Mouse (Mus musculus): ENCODE data around the gene Clec16a. TPM values are rescaled to one million over a fixed set of nuclear protein-coding genes. Genes with fewer than 3 reads are reported as not detected.

The Clec16a gene
- polyA plus RNA-seq, 1 experiment from 2014 or later, result 32.3 TPM

GRCm38 (mm10) chr16:10525610-10525980 is 19.5 kb upstream of the Clec16a start:
- Histone ChIP-seq H3K4me1 (ENCODE audit: control insufficient read depth, insufficient read depth, low read length) (no peaks in the 10 kb centered on the region), H3K4me3 (ENCODE audit: low read depth, low read length) (no peak overlapping the region), H3K4me2 (ENCODE audit: low read depth, severe bottlenecking) (no peak overlapping the region), H3K9me3 (ENCODE audit: control insufficient read depth, low read length) (no peaks in the 10 kb centered on the region), H3K36me3 (ENCODE audit: control insufficient read depth, insufficient read depth, low read length) (no peaks in the 10 kb centered on the region; the same call in 1 of the 2 replicates), H3K27ac (replicated peaks; ENCODE audit: low read depth, low read length) (no peak overlapping the region), H3K27me3 (ENCODE audit: control insufficient read depth, insufficient read depth, low read length) (no peaks in the 10 kb centered on the region), H3K9ac (ENCODE audit: low read length) (no peak overlapping the region)
- DNase-seq (ENCODE audit: low spot score) (no peak), ATAC-seq (ENCODE audit: insufficient number of reproducible peaks, low FRiP score, low TSS enrichment, low read depth) (no peak)
- WGBS, result 69% methylated on average over 2 of the region's 2 CpGs

GRCm38 (mm10) chr16:10527046-10527644 is 18.0 kb upstream of the Clec16a start:
- Histone ChIP-seq H3K36me3 (ENCODE audit: control insufficient read depth, insufficient read depth, low read length) (no peaks in the 10 kb centered on the region; the same call in 1 of the 2 replicates), H3K4me3 (ENCODE audit: low read depth, low read length) (no peak overlapping the region), H3K27ac (replicated peaks; ENCODE audit: low read depth, low read length) (no peak overlapping the region; the same call in 1 of the 2 replicates), H3K9me3 (ENCODE audit: control insufficient read depth, low read length) (no peaks in the 10 kb centered on the region), H3K4me2 (ENCODE audit: low read depth, severe bottlenecking) (no peak overlapping the region), H3K9ac (ENCODE audit: low read length) (no peak overlapping the region), H3K4me1 (ENCODE audit: control insufficient read depth, insufficient read depth, low read length) (no peaks in the 10 kb centered on the region), H3K27me3 (ENCODE audit: control insufficient read depth, insufficient read depth, low read length) (no peaks in the 10 kb centered on the region)
- WGBS, result 84% methylated on average over 6 of the region's 6 CpGs
- no peak for ATAC-seq (ENCODE audit: insufficient number of reproducible peaks, low FRiP score, low TSS enrichment, low read depth)
- DNase-seq (ENCODE audit: low spot score), result no peak

DNA sequence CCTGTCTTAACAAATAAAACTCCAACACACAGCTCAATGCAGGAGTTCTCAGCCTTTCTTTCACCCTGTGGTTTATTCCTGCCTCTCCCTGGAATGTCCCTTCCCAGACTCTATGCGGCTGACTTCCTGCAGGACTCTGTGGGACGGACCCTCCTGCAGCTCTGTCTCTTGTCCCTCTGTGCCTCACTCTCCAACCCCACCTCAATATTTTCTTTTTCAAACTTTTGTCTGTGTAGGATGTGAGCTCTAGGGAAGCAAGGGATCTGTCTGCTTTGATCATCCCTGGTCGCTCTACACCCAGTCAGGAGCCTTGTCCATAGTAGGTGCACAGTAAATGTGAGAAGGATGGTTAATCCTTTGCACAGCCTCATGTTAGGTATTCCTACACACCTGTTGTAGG is 16.8 kb upstream of the Clec16a start:
- H3K36me3 ChIP-seq (ENCODE audit: control insufficient read depth, insufficient read depth, low read length), result no peaks in the 10 kb centered on the region; the same call in 1 of the 2 replicates
- no peak overlapping the region; the same call in 1 of the 2 replicates for H3K4me2 ChIP-seq (ENCODE audit: low read depth, severe bottlenecking)
- no peak overlapping the region for H3K9ac ChIP-seq (ENCODE audit: low read length)
- no peak overlapping the region for H3K27ac ChIP-seq (replicated peaks; ENCODE audit: low read depth, low read length)
- no peaks in the 10 kb centered on the region for H3K4me1 ChIP-seq (ENCODE audit: control insufficient read depth, insufficient read depth, low read length)
- no peak overlapping the region for H3K4me3 ChIP-seq (ENCODE audit: low read depth, low read length)
- 76% methylated on average over 3 of the region's 3 CpGs for WGBS
- no peaks in the 10 kb centered on the region for H3K9me3 ChIP-seq (ENCODE audit: control insufficient read depth, low read length)
- DNase-seq (ENCODE audit: low spot score) (no peak), ATAC-seq (ENCODE audit: insufficient number of reproducible peaks, low FRiP score, low TSS enrichment, low read depth) (no peak)
- H3K27me3 ChIP-seq (ENCODE audit: control insufficient read depth, insufficient read depth, low read length), result no peaks in the 10 kb centered on the region

DNA sequence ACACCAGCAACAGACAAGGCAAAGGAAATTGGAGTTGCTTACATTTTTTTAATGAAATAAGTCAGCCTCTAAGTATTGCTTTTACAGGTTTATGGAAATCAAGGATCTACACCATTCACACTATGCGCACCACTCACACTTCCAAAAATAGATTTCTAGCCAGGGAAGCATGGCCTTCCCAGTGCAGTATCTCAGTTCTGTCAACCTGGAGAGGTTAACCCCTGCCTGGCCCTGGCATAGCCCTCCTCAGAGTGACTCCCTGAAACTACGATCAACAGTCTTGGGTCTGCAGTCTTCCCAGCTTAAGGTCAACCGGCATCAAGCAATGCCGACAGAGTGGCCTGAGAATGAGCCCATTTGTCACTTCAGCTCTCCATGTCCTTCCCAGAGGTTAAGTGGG is 15.0 kb upstream of the Clec16a start:
- Histone ChIP-seq H3K27ac (replicated peaks; ENCODE audit: low read depth, low read length) (no peak overlapping the region), H3K4me3 (ENCODE audit: low read depth, low read length) (no peak overlapping the region), H3K27me3 (ENCODE audit: control insufficient read depth, insufficient read depth, low read length) (no peaks in the 10 kb centered on the region), H3K36me3 (ENCODE audit: control insufficient read depth, insufficient read depth, low read length) (no peaks in the 10 kb centered on the region; the same call in 1 of the 2 replicates), H3K9ac (ENCODE audit: low read length) (no peak overlapping the region), H3K4me1 (ENCODE audit: control insufficient read depth, insufficient read depth, low read length) (no peaks in the 10 kb centered on the region), H3K4me2 (ENCODE audit: low read depth, severe bottlenecking) (no peak overlapping the region), H3K9me3 (ENCODE audit: control insufficient read depth, low read length) (no peaks in the 10 kb centered on the region)
- DNase-seq (ENCODE audit: low spot score) (no peak), ATAC-seq (ENCODE audit: insufficient number of reproducible peaks, low FRiP score, low TSS enrichment, low read depth) (no peak)
- WGBS, result 92% methylated on average over 4 of the region's 4 CpGs

GRCm38 (mm10) chr16:10533781-10534180 is 11.4 kb upstream of the Clec16a start:
- no peaks in the 10 kb centered on the region for H3K27me3 ChIP-seq (ENCODE audit: control insufficient read depth, insufficient read depth, low read length)
- H3K27ac ChIP-seq (replicated peaks; ENCODE audit: low read depth, low read length), result no peak overlapping the region
- H3K9me3 ChIP-seq (ENCODE audit: control insufficient read depth, low read length), result no peaks in the 10 kb centered on the region
- WGBS, result 94% methylated on average over 4 of the region's 4 CpGs
- no peak overlapping the region for H3K4me2 ChIP-seq (ENCODE audit: low read depth, severe bottlenecking)
- no peak for ATAC-seq (ENCODE audit: insufficient number of reproducible peaks, low FRiP score, low TSS enrichment, low read depth)
- no peak overlapping the region for H3K4me3 ChIP-seq (ENCODE audit: low read depth, low read length)
- H3K9ac ChIP-seq (ENCODE audit: low read length), result no peak overlapping the region
- no peaks in the 10 kb centered on the region for H3K4me1 ChIP-seq (ENCODE audit: control insufficient read depth, insufficient read depth, low read length)
- DNase-seq (ENCODE audit: low spot score), result no peak
- H3K36me3 ChIP-seq (ENCODE audit: control insufficient read depth, insufficient read depth, low read length), result no peaks in the 10 kb centered on the region; the same call in 1 of the 2 replicates

GRCm38 (mm10) chr16:10534567-10534966 is 10.6 kb upstream of the Clec16a start:
- ATAC-seq (ENCODE audit: insufficient number of reproducible peaks, low FRiP score, low TSS enrichment, low read depth) (no peak), DNase-seq (ENCODE audit: low spot score) (no peak)
- Histone ChIP-seq H3K27me3 (ENCODE audit: control insufficient read depth, insufficient read depth, low read length) (no peaks in the 10 kb centered on the region), H3K9ac (ENCODE audit: low read length) (no peak overlapping the region), H3K36me3 (ENCODE audit: control insufficient read depth, insufficient read depth, low read length) (no peaks in the 10 kb centered on the region; the same call in 1 of the 2 replicates), H3K9me3 (ENCODE audit: control insufficient read depth, low read length) (no peaks in the 10 kb centered on the region), H3K27ac (replicated peaks; ENCODE audit: low read depth, low read length) (no peak overlapping the region), H3K4me3 (ENCODE audit: low read depth, low read length) (no peak overlapping the region), H3K4me1 (ENCODE audit: control insufficient read depth, insufficient read depth, low read length) (no peaks in the 10 kb centered on the region), H3K4me2 (ENCODE audit: low read depth, severe bottlenecking) (no peak overlapping the region)
- WGBS, result 85% methylated on average over 7 of the region's 7 CpGs

DNA sequence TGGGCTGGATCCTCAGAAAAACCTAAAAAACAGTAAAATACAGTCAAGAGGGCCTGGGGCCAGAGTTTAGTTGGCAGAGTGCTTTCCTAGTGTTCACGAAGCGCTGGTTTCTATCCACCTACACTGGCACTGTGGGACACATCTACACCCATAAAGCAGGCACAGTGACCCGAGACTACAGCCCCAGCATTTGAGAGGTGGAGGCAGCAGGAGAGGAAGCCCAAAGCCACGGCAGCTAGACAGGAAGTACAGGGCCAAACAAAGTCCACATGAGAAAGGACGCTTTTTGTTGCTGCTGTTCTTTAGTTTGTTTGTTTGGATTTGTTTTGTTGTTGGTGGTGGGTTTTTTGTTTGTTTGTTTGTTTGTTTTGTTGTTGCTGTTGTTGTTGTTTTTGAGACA is 8.8 kb upstream of the Clec16a start:
- no peak for ATAC-seq (ENCODE audit: insufficient number of reproducible peaks, low FRiP score, low TSS enrichment, low read depth)

GRCm38 (mm10) chr16:10536961-10537360 is 8.2 kb upstream of the Clec16a start:
- H3K4me3 ChIP-seq (ENCODE audit: low read depth, low read length), result no peak overlapping the region
- H3K4me1 ChIP-seq (ENCODE audit: control insufficient read depth, insufficient read depth, low read length), result peaks cover 18% of the 10 kb centered on the region
- no peak for ATAC-seq (ENCODE audit: insufficient number of reproducible peaks, low FRiP score, low TSS enrichment, low read depth)
- no peaks in the 10 kb centered on the region for H3K27me3 ChIP-seq (ENCODE audit: control insufficient read depth, insufficient read depth, low read length)
- no peak overlapping the region for H3K27ac ChIP-seq (replicated peaks; ENCODE audit: low read depth, low read length)
- DNase-seq (ENCODE audit: low spot score), result no peak
- no peaks in the 10 kb centered on the region for H3K36me3 ChIP-seq (ENCODE audit: control insufficient read depth, insufficient read depth, low read length)
- no peak overlapping the region for H3K9ac ChIP-seq (ENCODE audit: low read length)
- WGBS, result 82% methylated on average over 3 of the region's 3 CpGs
- H3K9me3 ChIP-seq (ENCODE audit: control insufficient read depth, low read length), result no peaks in the 10 kb centered on the region
- no peak overlapping the region for H3K4me2 ChIP-seq (ENCODE audit: low read depth, severe bottlenecking)

More for the DNA sequence above, 8.8 kb upstream of the Clec16a start:
- Histone ChIP-seq H3K27me3 (ENCODE audit: control insufficient read depth, insufficient read depth, low read length) (no peaks in the 10 kb centered on the region), H3K36me3 (ENCODE audit: control insufficient read depth, insufficient read depth, low read length) (no peaks in the 10 kb centered on the region), H3K27ac (replicated peaks; ENCODE audit: low read depth, low read length) (no peak overlapping the region), H3K4me1 (ENCODE audit: control insufficient read depth, insufficient read depth, low read length) (peaks cover 13% of the 10 kb centered on the region), H3K4me3 (ENCODE audit: low read depth, low read length) (no peak overlapping the region), H3K9ac (ENCODE audit: low read length) (no peak overlapping the region), H3K4me2 (ENCODE audit: low read depth, severe bottlenecking) (no peak overlapping the region), H3K9me3 (ENCODE audit: control insufficient read depth, low read length) (no peaks in the 10 kb centered on the region)
- no peak for DNase-seq (ENCODE audit: low spot score)
- WGBS, result 79% methylated on average over 5 of the region's 5 CpGs
